Mouse (Mus musculus): ENCODE results near the gene Hyal1. TPM values are rescaled to one million over a fixed set of nuclear protein-coding genes. Genes with fewer than 3 reads are reported as not detected.
"Not testable (repeated sequence)": the region's sequence is repeated elsewhere in the genome, so short reads cannot be mapped to it uniquely, and the experiment has no call there.

Gene Hyal1
- total RNA-seq, 2 experiments from 2014 or later = 3.4 to 4.7 TPM

DNA sequence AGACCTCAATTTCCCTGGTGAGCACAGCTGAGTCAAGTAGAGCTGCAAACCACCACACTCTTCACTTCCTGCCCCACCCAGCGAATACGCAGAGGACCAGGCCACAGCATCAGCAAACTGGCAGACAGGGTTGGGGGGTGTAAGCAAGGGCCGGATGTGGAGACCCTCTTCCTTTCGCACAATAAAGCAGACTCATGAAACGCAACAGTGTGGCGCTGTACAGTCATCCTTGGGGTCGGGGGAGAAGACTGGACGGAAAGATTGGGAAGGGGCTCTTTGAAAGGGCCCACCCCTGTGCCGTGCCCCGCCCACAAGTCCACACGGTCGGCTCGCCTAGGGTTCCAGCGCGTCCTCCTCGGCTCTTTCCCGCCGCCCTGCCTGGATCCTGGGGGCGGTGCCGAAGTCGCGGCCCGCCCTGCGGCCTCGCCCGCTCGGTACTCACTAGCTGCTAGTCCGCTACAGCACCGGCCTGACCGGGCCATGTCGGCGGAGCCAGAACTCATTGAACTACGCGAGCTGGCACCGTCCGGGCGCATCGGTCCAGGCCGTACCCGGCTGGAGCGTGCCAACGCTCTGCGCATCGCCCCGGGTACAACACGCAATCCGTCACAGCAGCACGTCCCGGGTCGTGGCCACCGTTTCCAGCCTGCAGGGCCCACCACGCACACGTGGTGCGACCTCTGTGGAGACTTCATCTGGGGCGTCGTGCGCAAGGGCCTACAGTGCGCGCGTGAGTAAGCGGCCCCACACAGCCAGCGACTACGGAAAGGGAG, 25.4 kb upstream of the Hyal1 start, which contains the start of gene Rassf1:
TSS of gene Rassf1 (plus strand) at position 439 of the 773 bp plus-strand sequence.
- DNase-seq = peak; percentile 74

DNA sequence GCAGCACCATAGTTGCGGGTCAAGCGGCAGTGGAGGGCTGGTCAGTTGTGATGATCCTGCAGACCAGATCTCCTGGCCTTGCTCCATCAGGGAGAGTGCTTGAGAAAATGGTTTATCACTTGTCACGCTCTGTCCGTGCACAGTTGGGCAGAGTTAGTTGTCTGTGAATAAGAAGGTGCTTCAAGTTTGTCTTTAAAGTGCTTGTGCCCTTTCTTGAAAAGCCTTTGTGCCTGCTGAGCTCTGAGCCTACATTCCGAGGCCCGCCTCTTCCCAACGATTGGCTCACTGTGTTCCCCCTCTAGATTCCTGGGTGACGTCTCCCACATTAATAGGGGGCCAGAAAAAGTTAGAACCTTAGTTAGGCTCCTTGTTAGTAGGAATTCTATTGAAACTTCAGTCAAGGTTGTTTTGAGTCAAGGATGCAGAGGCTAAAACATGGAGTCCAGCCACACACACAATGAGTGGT, 24.8 kb upstream of the Hyal1 start:
- no peak for DNase-seq

DNA sequence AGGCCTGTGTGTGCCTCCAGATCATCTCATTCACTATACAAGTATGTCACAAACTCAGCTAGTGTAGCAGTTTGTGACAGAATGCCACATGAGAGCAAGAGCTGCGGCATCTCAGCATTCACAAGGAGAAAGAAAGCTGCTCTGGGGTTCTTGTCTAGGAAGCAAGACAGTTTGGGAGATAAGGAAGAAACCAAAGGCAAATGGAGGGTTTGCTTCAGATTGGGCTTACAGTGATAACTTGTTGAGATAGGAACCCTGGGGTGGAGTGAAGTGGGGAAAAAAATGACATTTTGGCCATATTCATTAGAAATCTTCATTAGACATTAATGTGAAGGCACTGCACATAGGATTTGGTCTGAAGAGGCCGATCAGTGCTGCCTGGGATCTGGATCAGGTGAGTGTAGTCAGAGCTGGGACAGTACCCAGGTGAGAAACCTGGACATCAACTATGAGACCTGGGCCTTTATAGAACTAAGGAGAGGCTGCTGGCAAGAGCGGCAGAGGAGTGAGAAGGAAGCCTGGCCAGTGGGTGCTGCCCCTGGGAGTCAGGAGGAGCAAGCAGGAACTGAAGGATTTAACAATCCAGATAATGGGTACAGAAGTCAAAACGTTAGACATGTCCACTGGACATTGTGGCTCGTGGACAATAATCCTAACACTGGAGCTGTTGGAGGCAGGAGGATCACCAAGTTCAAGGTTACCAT, 23.9 kb upstream of the Hyal1 start:
- DNase-seq = no peak

DNA sequence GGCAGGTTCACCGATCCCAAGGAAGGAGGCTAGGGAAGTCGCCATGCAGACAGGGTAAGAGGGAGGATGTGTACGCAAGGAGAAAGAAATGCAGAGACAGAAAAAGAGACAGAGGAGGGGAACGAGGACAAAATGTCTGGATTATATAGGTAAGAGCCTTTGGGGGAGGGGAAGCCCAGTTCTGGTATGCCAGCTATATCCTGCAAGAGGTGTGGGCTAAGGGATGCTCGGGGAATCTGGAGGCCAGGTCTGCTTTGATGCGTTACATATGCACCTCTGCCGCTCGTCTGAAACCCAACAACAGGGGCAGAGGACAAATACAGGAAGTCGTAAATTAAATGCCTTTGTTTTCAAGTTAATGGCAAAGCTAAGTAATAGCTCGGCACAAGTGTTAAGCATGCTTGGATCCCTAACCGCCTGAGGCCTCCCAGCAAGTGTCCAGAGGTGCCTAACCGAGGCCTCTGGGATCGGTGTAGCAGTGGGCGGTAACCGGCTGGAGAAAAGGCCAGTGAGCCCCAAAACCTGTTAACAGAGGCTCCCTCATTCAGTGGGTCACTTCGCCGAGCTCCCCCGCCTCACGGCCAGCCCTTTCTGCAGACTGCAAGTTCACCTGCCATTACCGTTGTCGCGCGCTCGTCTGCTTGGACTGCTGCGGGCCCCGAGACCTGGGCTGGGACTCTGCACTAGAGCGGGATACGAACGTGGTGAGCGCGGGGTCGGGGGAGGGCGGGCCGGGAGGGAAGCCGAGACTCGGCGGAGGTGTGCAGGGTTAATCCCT, 23.0 kb upstream of the Hyal1 start:
- DNase-seq = peak; percentile 52

DNA sequence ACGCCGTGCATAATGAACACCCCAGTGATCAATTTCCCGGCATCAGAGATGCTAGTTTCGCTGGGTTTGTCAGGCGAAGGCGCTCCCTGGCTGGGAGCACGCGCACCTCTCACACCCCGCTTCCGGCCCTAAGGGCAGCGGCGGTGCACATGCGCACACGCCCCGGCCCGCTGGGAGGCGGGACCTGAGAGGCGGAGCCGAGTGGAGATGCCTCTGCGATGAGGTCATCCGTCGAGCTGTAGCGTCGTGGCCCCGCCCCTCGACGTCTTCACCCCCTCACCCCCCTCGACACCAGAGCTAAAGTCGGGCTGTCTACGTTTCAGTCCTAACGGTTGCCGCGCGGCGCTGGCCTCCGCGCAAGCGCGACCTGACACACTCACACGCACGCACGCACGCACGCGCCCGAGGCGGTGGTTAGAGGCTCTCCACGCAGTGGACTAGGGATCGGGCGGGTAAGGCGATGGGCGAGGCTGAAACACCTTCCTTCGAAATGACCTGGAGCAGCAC, 22.4 kb upstream of the Hyal1 start:
- peak; percentile 95 for DNase-seq

DNA sequence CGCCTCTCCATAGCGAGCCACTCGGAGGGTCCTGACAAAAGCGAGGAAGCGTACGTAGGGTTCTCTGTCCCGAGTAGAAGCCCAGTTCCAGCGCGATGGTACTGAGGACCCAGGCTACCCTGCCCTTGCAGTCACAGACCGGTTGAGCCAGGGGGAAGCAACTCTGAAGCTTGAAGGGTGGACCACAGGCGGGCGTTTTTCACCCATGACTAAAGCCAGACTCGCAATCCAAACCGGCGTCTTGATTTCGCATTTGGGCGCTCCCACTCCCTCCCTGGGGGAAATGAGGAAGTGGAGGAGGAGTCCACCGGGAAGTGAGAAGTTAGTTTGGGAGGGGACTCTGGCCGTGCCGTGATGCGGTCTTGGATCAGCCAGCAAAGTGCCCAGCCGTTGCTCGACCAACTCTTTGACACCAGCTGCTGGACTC, 21.7 kb upstream of the Hyal1 start:
- peak; percentile 81 for DNase-seq

DNA sequence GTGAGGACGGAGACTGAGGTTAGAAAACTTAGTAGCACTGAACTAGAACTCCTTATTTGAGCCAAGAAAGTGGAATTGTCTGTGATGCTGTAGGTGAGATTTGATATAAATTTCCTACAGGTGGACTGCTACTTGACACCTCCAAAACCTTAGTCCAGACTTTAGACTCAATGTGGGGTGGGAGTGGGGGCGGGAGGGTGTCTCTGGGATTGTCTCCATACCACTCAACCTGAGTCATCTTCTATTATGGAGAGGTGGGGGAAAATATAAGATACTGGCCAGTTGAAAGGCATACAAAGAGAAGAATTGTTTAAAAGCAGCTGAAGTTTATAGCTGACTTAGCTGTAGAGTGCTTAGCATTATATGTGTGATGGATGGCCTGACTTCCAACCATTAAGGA, 21.0 kb upstream of the Hyal1 start:
- no peak for DNase-seq

DNA sequence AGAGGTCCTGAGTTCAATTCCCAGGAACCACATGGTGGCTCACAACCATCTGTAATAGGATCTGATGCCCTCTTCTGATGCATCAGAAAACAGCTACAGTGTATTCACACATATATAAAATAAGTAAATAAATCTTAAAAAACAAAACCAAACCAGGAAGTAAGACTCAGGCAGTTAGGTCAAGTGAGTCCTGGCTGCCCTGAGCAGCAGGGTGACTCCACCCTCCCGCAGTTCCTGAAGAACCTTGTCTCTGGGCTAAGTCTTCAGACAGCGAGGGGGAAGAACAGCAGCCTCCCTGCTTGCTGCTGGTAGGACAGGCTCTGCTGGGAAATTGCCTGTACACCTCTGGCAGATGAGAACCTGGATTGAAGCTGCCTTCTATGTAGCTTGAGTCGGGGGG, 20.4 kb upstream of the Hyal1 start:
- DNase-seq = no peak

DNA sequence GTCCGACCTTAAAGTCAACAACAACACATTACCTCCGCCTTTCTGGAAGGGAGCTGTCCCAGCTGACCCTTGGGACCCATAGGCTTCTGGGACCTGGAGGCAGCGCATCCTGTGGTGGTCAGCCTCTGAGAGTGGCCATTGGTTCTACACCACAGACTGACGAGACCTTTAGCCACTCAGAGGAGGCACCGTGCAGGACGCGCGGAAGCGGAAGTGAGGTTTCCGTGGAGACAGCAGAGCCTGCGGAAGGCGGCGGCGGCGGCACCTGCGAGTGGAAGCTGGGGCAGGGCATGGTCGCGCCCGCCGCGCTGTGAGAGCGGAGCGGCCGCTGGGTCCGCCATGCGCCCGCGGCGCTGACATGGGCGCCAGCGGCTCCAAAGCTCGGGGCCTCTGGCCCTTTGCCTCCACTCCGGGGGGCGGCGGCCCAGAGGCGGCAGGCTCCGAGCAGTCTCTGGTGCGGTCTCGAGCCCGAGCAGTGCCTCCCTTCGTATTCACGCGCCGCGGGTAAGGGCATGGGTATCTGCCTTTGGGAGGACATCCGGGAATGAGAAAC, 13.6 kb upstream of the Hyal1 start, which contains the start of gene Tusc2:
TSS of gene Tusc2 (plus strand) at position 227 of the 553 bp plus-strand sequence.
- DNase-seq = peak; percentile 95

DNA sequence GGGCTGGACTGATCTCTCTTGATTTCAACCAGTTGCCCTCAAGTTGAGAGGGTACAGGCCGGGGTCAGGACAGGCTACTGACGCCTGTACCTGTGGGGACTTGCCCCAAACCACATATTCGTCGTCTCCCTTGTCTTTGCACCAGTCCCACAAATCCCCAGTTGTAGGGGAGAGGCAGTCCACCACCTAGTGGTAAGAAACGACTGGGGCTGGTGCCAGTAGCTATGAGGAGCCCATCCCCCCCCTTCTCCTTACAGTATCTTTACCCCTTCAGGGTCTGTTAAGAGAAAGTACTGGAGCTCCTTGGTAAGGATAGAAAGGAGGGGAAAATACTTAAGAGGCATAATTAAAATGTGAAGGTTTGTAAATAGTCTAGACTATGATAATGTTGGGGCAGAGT, 11.2 kb upstream of the Hyal1 start:
- DNase-seq = not testable (repeated sequence)

DNA sequence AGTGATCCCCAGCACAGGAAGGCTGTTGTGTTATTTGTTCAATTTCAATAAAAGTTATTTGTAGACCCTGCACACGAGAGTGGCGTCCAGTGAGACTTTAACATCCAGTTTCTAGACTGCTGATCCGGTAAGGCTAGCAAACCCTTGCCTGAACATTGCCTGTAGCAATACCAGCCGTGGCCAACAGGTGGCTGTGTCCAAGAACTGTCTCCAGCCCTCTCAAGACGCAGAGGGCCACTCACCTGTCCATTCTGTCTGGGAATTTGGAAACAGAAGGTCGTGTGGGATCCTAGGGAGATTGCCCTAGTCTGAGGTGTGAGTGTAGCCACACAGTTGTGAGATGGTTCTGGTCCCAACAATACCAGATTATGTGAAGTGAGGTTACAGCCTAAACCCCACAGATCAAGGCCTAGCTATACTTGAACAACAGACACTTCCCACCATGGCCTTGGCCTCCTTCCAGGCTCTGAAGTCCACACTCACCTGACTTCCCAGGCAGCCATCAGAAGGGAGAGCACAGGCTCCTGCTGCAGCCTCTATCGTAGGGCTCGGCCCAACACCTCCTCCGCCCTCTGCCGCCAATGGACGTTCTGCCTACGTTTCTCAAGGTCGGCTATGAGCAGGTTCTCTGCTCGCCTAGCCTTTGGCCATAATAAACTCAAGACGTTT, 10.6 kb upstream of the Hyal1 start:
- DNase-seq = peak; percentile 92

DNA sequence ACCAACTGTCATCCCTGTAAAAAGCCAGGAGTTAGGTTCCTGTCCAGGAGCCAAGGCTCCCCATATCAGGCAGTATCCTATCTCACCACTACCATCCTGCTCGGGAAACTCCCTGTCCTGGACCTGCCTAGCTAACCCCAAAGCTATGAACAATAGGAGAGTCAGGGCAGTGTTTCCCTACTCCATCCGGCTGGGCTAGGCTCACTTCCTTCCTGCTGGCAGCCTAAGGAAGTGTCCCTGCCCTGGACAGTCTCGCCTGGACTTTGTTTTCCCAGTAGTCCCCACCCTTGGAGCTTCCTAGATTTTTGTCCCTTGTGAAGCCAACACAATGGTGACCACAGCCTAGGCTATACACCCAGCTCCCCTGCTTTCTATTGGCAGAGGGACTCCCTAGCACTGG, 9.9 kb upstream of the Hyal1 start:
- DNase-seq = peak; percentile 60

DNA sequence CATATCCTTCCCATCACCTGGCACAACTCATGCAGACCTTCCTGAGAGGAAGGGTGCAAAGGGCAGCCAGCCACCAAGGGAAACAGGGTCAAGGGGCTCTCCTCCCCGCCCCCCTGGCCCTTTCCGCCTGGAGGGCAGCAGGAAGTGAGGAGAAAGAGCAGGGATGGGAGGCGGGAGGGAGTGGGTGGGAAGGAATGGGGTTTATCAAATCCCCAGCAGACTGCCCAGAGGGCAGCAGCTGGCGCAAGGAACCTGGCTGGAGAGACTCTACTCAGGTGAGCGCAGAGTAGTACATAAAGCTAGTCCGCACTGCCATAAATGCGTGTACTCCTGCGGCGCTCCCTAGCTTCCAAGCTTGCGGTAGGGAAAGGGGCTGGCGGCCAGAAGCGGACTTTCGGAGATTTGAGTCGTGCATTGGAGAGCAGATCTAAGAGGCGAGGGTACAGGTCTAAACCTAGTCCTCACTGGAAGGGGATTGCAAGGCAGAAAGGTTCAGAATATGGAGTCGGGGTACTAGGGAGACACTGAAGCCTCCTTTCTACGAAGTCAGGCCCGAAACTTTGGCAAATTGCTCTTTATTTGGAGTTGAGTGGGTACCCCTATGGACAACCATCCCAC, 8.9 kb upstream of the Hyal1 start, which contains the start of gene Hyal2:
TSS of gene Hyal2 (plus strand) at position 244 of the 618 bp plus-strand sequence.
- peak; percentile 42 for DNase-seq

DNA sequence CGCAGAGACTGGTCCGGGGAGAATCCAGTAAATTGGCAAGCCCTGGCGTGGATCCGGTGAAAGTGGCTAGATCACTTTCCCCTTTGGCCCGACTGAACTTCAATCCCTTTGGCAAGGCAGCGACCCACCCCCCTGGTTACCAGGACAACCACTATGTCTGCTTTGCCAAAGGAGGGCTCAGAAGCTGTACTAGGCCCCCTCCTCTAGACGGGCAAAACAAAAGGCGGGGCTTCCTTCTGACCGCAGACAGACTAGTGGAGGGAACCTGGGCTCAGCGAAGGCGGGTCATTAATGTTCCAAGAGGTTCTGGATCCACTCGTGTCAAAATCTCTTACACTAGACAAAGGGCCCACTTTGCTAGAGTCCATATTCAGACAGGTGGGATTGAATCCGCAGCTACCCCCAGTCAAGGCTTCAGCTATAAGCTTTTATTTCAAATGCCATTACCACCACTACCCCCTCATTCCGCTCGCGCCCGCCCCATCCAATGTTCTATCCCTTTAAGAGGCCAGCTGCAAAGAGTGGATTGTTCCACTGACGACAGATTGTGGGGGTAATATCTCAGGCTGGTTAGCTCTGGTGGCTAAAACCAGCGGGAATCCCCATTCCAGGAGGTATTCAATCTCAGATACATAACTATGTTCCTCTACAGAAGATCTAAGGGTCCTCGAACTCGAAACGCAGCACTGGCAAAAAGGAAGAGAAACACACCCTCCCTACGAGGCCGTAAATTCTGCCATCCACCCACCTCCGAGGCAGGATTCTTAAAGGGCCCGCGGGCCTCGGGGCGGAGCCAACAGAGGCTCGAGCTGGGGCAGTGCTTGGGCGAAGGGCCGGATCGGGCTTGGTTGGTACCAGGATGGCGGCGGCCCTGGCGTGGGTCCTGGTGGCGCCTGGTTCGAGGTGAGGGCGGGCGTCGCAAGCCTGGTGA, 8.1 kb upstream of the Hyal1 start:
- peak; percentile 88 for DNase-seq

DNA sequence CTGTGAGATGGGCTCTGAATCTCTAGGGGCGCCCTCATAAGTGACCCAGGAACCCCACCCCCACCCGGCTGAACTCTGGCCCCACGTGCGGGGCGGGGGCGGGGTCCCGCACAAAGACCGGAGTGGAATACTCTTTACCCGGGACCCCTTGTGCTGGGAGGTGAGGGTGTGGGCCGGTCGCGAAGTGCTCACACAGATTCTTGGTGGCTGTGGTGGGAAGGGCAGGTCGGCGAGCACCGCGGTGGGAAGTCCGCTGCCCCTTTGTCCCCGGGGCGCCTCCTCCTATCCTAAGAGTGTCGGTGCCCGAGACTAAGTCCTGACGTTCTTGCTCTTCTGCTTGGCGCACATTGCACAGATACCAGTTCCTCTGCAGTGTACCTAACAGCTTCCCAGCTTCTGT, 7.5 kb upstream of the Hyal1 start:
- DNase-seq = no peak

DNA sequence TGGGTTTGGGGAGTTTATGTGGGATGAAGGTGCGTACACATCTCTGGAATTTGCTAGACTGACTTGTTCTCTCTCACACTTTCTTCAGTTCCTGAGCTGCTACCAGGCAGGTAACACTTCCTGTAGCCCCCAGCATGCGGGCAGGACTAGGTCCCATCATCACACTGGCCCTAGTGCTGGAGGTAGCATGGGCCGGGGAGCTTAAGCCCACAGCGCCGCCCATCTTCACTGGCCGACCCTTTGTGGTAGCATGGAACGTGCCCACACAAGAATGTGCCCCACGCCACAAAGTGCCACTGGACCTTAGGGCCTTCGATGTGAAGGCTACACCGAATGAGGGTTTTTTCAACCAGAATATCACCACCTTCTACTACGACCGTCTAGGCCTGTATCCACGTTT, 6.7 kb upstream of the Hyal1 start:
- no peak for DNase-seq

DNA sequence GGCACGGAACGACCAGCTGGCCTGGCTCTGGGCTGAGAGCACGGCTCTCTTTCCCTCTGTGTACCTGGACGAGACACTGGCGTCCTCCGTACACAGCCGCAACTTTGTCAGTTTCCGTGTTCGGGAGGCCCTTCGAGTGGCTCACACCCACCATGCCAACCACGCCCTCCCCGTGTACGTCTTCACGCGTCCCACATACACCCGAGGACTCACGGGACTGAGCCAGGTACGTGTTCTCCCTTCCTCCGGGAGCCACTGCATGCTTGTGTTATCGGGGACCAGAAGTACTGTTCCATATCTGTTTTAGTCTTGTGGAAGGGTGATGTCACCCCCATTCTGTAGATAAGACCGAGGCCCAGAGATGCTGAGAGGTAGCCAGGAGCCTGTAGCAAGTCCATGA, 5.9 kb upstream of the Hyal1 start:
- DNase-seq = no peak

DNA sequence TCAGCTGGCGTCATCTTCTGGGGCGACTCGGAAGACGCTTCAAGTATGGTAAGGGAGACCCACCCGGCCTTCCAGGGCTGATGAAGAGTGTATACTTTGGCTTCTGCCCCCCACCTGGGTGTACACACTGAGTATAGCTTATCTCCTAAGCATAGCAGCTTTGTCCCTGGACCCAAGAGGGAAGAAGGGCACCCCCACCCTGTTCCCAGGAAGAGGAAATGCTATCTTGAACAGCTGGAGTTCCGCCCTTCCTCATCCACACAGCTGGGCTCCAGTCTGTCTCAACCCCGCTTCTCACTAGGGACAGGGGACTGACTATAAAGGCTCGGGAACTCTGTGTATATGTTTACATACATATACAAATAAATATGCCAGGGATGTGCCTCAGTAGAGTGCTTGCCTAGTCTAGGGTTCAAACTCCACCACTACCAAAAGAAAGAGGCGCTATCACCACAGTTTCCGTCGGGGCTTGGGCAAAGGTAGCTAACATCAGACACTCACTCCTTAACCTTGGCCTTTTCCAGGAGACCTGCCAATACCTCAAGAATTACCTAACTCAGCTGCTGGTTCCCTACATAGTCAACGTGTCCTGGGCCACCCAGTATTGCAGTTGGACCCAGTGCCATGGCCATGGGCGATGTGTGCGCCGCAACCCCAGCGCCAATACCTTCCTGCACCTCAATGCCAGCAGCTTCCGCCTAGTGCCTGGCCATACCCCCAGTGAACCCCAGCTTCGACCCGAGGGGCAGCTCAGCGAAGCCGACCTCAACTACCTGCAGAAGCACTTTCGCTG, 5.0 kb upstream of the Hyal1 start:
- DNase-seq = no peak

DNA sequence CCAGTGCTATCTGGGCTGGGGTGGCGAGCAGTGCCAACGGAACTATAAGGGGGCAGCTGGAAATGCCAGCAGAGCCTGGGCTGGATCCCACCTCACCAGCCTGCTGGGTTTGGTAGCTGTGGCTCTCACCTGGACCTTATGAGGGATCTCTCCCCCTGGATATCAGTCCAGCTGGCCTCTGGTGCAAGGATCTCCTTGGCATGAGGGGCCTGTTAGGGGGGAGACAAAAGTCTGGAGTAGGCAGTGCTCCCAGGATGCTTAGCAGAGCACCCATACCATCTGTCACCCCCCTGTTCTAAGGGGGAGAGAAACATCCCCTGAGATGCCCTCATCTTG, 4.4 kb upstream of the Hyal1 start:
- DNase-seq = no peak

Data from heart, postnatal 4 days (tissue).